Mouse (Mus musculus) liver, embryonic 16.5 days (tissue): ENCODE measurements around the gene Thsd4. TPM values are rescaled to one million over a fixed set of nuclear protein-coding genes. Genes with fewer than 3 reads are reported as not detected.
"Not testable (repeated sequence)": the region's sequence is repeated elsewhere in the genome, so short reads cannot be mapped to it uniquely, and the experiment has no call there.

Experiments used
- ATAC-seq: fragments of 200-750 bp; cut with Nextera tagmentation; 2 replicates; pipeline ENCODE4 v1.8.0; 2017; ENCODE audit warnings: low read depth, mild to moderate bottlenecking, moderate number of reproducible peaks, moderate library complexity
- H3K27ac ChIP-seq: fragments of 300-500 bp; sonication (generic); 2 replicates; pipeline ENCODE4 v1.5.1; 2014; ENCODE audit warnings: mild to moderate bottlenecking, low read length
- H3K27me3 ChIP-seq: fragments of 300-500 bp; sonication (generic); 2 replicates; pipeline ENCODE4 v1.6.1; 2014; ENCODE audit warnings: low read depth, low read length, mixed read lengths; ENCODE audit not compliant: control insufficient read depth, insufficient read depth
- H3K36me3 ChIP-seq: fragments of 300-500 bp; sonication (generic); 2 replicates; pipeline ENCODE4 v1.6.1; 2014; ENCODE audit warnings: mild to moderate bottlenecking; ENCODE audit not compliant: control insufficient read depth, insufficient read depth
- H3K4me1 ChIP-seq: fragments of 300-500 bp; sonication (generic); 2 replicates; pipeline ENCODE4 v1.6.1; 2014; ENCODE audit warnings: low read depth, low read length, mixed read lengths; ENCODE audit not compliant: control insufficient read depth
- H3K4me2 ChIP-seq: fragments of 300-500 bp; sonication (generic); 2 replicates; pipeline ENCODE4 v1.6.1; 2014; ENCODE audit warnings: low read depth, low read length, mixed read lengths
- H3K4me3 ChIP-seq: fragments of 300-500 bp; sonication (generic); 2 replicates; pipeline ENCODE4 v1.5.1; 2014; ENCODE audit warnings: low read depth, mild to moderate bottlenecking, low read length
- H3K9ac ChIP-seq: fragments of 300-500 bp; sonication (generic); 2 replicates; pipeline ENCODE4 v1.6.1; 2014; ENCODE audit warnings: low read depth, low read length
- H3K9me3 ChIP-seq: fragments of 300-500 bp; sonication (generic); replicated peaks from 2 replicates; pipeline ENCODE4 v1.6.1; 2016; ENCODE audit warnings: low read length; ENCODE audit not compliant: control insufficient read depth
- WGBS: fragments of 180-500 bp; shearing (Covaris S2); extraction: QIAGEN DNeasy Blood & Tissue Kit; methylation state at CpG from one replicate; pipeline ENCODE4 v1.1.7; 2014; ENCODE audit not compliant: insufficient replicate concordance; 5-methylcytosine and 5-hydroxymethylcytosine counted together
- polyA plus RNA-seq: library from polyadenylated mRNA; unstranded; fragments of >200 nt; fragmentation: Nextera tagmentation; extraction: Ambion mirVana; gene quantifications from 2 replicates; pipeline ENCODE4 v1.2.1, GENCODE M21; 2015

The Thsd4 gene
- polyA plus RNA-seq, 1 experiment from 2014 or later = 1.1 TPM

GRCm38 (mm10) chr9:59941885-59942350 is 579.9 kb downstream of the Thsd4 start:
- no peaks in the 10 kb centered on the region for H3K36me3 ChIP-seq
- ATAC-seq = no peak
- H3K9ac ChIP-seq = no peak overlapping the region
- no peak overlapping the region for H3K4me3 ChIP-seq
- H3K27ac ChIP-seq = no peak overlapping the region
- H3K4me2 ChIP-seq = no peak overlapping the region
- H3K9me3 ChIP-seq = no peaks in the 10 kb centered on the region
- no peaks in the 10 kb centered on the region; the same call in 1 of the 2 replicates for H3K27me3 ChIP-seq
- no peaks in the 10 kb centered on the region for H3K4me1 ChIP-seq
- WGBS = 12% methylated on average over 9 of the region's 9 CpGs

GRCm38 (mm10) chr9:59940913-59941884 is 580.6 kb downstream of the Thsd4 start:
- Histone ChIP-seq H3K27me3 (no peaks in the 10 kb centered on the region; the same call in 1 of the 2 replicates), H3K9ac (no peak overlapping the region), H3K36me3 (no peaks in the 10 kb centered on the region), H3K4me1 (no peaks in the 10 kb centered on the region), H3K9me3 (no peaks in the 10 kb centered on the region), H3K4me3 (no peak overlapping the region), H3K27ac (no peak overlapping the region), H3K4me2 (no peak overlapping the region)
- 56% methylated on average over 11 of the region's 12 CpGs for WGBS
- no peak for ATAC-seq

DNA sequence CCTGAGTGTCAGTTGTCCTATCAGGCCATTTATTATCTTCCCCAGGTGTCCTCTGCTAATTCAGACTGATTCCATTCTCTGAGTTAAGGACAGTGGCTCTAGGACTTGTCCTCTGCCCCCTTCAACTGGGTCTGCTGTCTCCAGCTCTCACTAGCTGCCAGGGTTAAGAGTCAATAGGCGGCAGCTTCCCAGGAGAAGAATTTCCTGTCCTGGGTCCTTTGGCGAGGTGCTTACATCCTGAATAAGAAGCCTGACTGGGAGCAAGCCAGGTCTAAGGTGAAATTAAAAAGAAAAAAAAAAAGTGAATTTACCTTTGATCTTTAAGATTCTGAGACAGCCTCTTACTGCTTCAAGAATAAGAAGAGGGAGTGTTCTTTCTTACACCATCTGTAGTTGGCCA is 582.2 kb downstream of the Thsd4 start:
- Histone ChIP-seq H3K4me2 (no peak overlapping the region), H3K4me3 (no peak overlapping the region), H3K36me3 (no peaks in the 10 kb centered on the region), H3K4me1 (no peaks in the 10 kb centered on the region), H3K9ac (no peak overlapping the region), H3K27ac (no peak overlapping the region), H3K27me3 (no peaks in the 10 kb centered on the region; the same call in 1 of the 2 replicates), H3K9me3 (no peaks in the 10 kb centered on the region)
- WGBS = 47% methylated on average over 2 of the region's 2 CpGs
- no peak for ATAC-seq

DNA sequence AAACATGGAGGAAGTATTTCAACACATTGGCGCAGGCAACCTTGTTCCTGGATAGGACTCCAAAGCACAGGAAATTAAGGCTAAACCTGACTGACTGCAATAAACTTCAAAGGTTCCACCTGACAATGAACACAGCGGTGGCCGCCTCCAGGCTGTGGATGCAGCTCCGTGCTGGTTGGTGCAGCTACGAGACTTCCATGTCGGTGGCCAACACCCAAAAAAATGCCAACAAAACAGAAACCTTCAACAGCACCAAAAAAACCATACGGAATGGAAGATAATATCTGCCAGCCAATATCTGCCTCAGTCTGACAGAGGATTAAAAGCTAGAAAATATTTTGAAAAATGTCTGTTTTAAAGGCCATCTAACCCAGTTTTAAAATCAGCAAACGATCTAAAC is 583.3 kb downstream of the Thsd4 start:
- 71% methylated on average over 8 of the region's 8 CpGs for WGBS
- H3K9ac ChIP-seq = no peak overlapping the region

DNA sequence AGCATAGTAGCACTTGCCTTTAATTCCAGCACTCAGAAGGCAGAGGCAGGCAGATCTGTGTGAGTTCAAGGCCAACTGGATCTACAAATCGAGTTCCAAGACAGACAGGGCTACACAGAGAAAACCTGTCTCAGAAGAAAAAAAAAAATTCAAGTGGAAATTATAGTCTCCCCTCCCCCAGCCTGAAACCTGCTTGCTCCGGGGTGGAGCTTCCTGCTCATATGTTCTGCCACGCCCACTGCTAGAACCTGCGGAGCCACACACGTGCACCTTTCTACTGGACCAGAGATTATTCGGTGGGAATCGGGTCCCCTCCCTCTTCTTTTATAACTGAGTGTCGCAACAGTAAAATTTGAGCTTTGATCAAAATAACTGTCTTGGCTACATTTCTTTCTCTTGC is 586.0 kb downstream of the Thsd4 start:
- H3K27me3 ChIP-seq, H3K27ac ChIP-seq, H3K4me2 ChIP-seq, H3K36me3 ChIP-seq, H3K9me3 ChIP-seq, ATAC-seq, H3K4me3 ChIP-seq, H3K4me1 ChIP-seq, H3K9ac ChIP-seq: not testable (repeated sequence)
- 56% methylated on average over 8 of the region's 8 CpGs for WGBS

More for the DNA sequence above, 583.3 kb downstream of the Thsd4 start:
- no peak for ATAC-seq
- Histone ChIP-seq H3K4me1 (no peaks in the 10 kb centered on the region), H3K27me3 (no peaks in the 10 kb centered on the region), H3K4me2 (no peak overlapping the region), H3K4me3 (no peak overlapping the region), H3K9me3 (no peaks in the 10 kb centered on the region), H3K27ac (no peak overlapping the region), H3K36me3 (no peaks in the 10 kb centered on the region)

DNA sequence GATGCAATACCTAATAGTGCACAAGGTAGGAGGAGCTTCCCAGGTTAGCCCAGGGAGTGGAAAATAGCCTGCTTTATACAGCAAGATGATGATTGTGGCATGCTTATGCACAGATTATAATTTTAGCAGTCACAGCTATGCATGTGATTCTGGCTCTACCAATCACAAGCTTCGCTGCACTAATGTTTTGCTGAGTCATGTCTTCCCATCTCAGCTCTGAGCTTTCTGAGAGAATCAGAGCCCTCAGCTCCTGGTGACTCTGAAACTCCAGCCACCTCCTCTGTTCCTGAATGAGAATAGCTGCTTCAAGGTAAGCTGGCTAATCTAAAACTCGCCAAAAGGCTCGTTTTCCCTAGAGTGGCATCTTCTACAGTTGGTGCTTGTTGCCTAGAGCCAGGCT is 591.6 kb downstream of the Thsd4 start:
- Histone ChIP-seq H3K4me3 (no peak overlapping the region), H3K36me3 (no peaks in the 10 kb centered on the region), H3K27ac (no peak overlapping the region), H3K27me3 (no peaks in the 10 kb centered on the region), H3K9me3 (no peaks in the 10 kb centered on the region), H3K4me2 (no peak overlapping the region), H3K9ac (no peak overlapping the region), H3K4me1 (no peaks in the 10 kb centered on the region)
- ATAC-seq = no peak
- 63% methylated on average over 3 of the region's 3 CpGs for WGBS

Other genes with a start within 250 kb of the Thsd4 start
- 0.64 and 0.79 TPM in 2 replicates for gene Lrrc49, start 166.1 kb upstream of the Thsd4 start, polyA plus RNA-seq
- gene Larp6, start 190.9 kb upstream of the Thsd4 start, polyA plus RNA-seq = 0.05 and 0.06 TPM in 2 replicates